Mouse (Mus musculus): ENCODE measurements around the gene 1700020A23Rik.

The 1700020A23Rik gene

GRCm38 (mm10) chr2:130411558-130412495, 6.8 kb downstream of the 1700020A23Rik start:
- DNase-seq: peak; percentile 39 to 72

GRCm38 (mm10) chr2:130412775-130413174, 7.7 kb downstream of the 1700020A23Rik start:
- DNase-seq: no peak

- DNase-seq: no peak
Measured at GRCm38 (mm10) chr2:130414094-130414856, 9.2 kb downstream of the 1700020A23Rik start.

GRCm38 (mm10) chr2:130421781-130422620, 16.9 kb downstream of the 1700020A23Rik start:
- no peak for DNase-seq

GRCm38 (mm10) chr2:130423397-130424125, 18.5 kb downstream of the 1700020A23Rik start:
- peak; percentile 65 to 79 for DNase-seq

GRCm38 (mm10) chr2:130424126-130424853, 19.2 kb downstream of the 1700020A23Rik start, which contains the start of the genes Vps16 and Pced1a:
TSS of gene Vps16 (plus strand) at chr2:130424339.
TSS of gene Pced1a (minus strand) at chr2:130424701.
- DNase-seq: peak; percentile 85 to 91

GRCm38 (mm10) chr2:130425112-130425511, 20.1 kb downstream of the 1700020A23Rik start:
- no peak for DNase-seq

- no peak for DNase-seq
Measured at GRCm38 (mm10) chr2:130429851-130430250, 24.8 kb downstream of the 1700020A23Rik start.

- no peak for DNase-seq
Measured at GRCm38 (mm10) chr2:130430484-130430883, 25.4 kb downstream of the 1700020A23Rik start.

- no peak for DNase-seq
Measured at GRCm38 (mm10) chr2:130432157-130432556, 27.1 kb downstream of the 1700020A23Rik start.

- peak in 1 of 2 experiments; percentile 37 for DNase-seq
Measured at GRCm38 (mm10) chr2:130433152-130433551, 28.1 kb downstream of the 1700020A23Rik start.

GRCm38 (mm10) chr2:130436769-130437168, 31.7 kb downstream of the 1700020A23Rik start:
- DNase-seq: no peak

GRCm38 (mm10) chr2:130438861-130439260, 33.8 kb downstream of the 1700020A23Rik start:
- no peak for DNase-seq

GRCm38 (mm10) chr2:130439840-130440480, 34.9 kb downstream of the 1700020A23Rik start:
- no peak for DNase-seq

- DNase-seq: no peak
Measured at GRCm38 (mm10) chr2:130442162-130442561, 37.1 kb downstream of the 1700020A23Rik start.

- no peak for DNase-seq
Measured at GRCm38 (mm10) chr2:130448449-130448848, 43.4 kb downstream of the 1700020A23Rik start.

GRCm38 (mm10) chr2:130449021-130449793, 44.1 kb downstream of the 1700020A23Rik start:
- no peak for DNase-seq

GRCm38 (mm10) chr2:130449794-130450433, 44.9 kb downstream of the 1700020A23Rik start, which contains the start of gene Ptpra:
TSS of gene Ptpra (plus strand) at chr2:130450278.
- peak; percentile 79 to 91 for DNase-seq

GRCm38 (mm10) chr2:130450434-130450796, 45.4 kb downstream of the 1700020A23Rik start:
- peak in 1 of 2 experiments; percentile 62 for DNase-seq
